Mouse (Mus musculus) kidney, adult 2 months (tissue): ENCODE measurements around the gene BC030870. TPM values are rescaled to one million over a fixed set of nuclear protein-coding genes. Genes with fewer than 3 reads are reported as not detected.

Source experiments
- DNase-seq: peaks from one replicate; pipeline ENCODE4 v3.0.0; 2021
- H3K27ac ChIP-seq: fragments of 200-500 bp; 2 replicates; pipeline ENCODE4 v1.5.1; 2012; ENCODE audit warnings: low read depth, low read length, control low read depth, inconsistent platforms; ENCODE audit not compliant: insufficient read depth
- H3K27me3 ChIP-seq: fragments of 200-500 bp; replicated peaks from 2 replicates; pipeline ENCODE4 v1.6.1; 2012; ENCODE audit warnings: mild to moderate bottlenecking, moderate library complexity, low read length, inconsistent platforms; ENCODE audit not compliant: control insufficient read depth, insufficient read depth
- H3K36me3 ChIP-seq: fragments of 200-500 bp; 2 replicates; pipeline ENCODE4 v1.6.1; 2012; ENCODE audit warnings: mild to moderate bottlenecking, moderate library complexity, low read length, inconsistent platforms; ENCODE audit not compliant: control insufficient read depth, insufficient read depth
- H3K4me1 ChIP-seq: fragments of 200-500 bp; 2 replicates; pipeline ENCODE4 v1.6.1; 2011; ENCODE audit warnings: low read length; ENCODE audit not compliant: control insufficient read depth, insufficient read depth
- H3K4me3 ChIP-seq: fragments of 200-500 bp; 2 replicates; pipeline ENCODE4 v1.5.1; 2011; ENCODE audit warnings: mild to moderate bottlenecking, low read depth, low read length, control low read depth; ENCODE audit not compliant: insufficient read depth
- CTCF ChIP-seq: fragments of 200-500 bp; conservative IDR thresholded peaks from 2 replicates; pipeline ENCODE4 v1.5.1; 2011; ENCODE audit warnings: low read depth, mild to moderate bottlenecking, control low read depth, low read length, moderate library complexity, mixed read lengths; ENCODE audit not compliant: insufficient read depth, insufficient read length
- POLR2A ChIP-seq: fragments of 200-500 bp; IDR thresholded peaks from one replicate; pipeline ENCODE4 v1.6.1; 2011; ENCODE audit warnings: low read depth, low read length, control low read depth
- WGBS: fragments of 180-500 bp; shearing (Covaris S2); methylation state at CpG from one replicate; pipeline ENCODE4 v1.1.7; 2018; 5-methylcytosine and 5-hydroxymethylcytosine counted together
- polyA plus RNA-seq: library from polyadenylated mRNA; depleted of rRNA; stranded (reverse); fragments of >200 nt; gene quantifications from 2 replicates; pipeline ENCODE4 v1.2.3, GENCODE M21; 2012

BC030870 gene
- polyA plus RNA-seq, 1 experiment = 0.08 TPM

DNA sequence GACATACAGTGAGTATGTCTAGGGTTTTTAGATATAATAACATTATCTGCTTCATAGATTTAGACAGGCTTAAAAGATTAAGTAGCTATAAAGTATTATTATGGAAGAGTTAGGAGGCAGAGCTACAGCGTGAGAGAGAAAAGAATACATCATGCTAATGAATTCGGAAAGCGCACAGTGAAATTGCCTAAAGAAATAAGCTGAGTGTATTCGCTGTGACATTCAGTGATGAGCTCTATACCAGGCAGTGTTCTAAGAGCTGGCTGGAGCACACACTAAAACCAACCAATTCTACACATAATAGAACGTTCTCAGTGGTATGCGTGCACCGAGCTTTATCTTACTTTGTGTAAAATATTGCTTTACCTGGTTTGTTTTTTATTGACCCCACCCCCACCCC, 25.7 kb downstream of the BC030870 start:
- no peaks in the 10 kb centered on the region for H3K27me3 ChIP-seq
- no peak for TF ChIP-seq CTCF
- no peak for TF ChIP-seq POLR2A
- no peak overlapping the region for H3K4me3 ChIP-seq
- no peak overlapping the region for H3K27ac ChIP-seq
- WGBS = 84% methylated on average over 7 of the region's 7 CpGs
- no peak for DNase-seq
- H3K4me1 ChIP-seq = no peaks in the 10 kb centered on the region; the same call in 1 of the 2 replicates
- no peaks in the 10 kb centered on the region for H3K36me3 ChIP-seq

DNA sequence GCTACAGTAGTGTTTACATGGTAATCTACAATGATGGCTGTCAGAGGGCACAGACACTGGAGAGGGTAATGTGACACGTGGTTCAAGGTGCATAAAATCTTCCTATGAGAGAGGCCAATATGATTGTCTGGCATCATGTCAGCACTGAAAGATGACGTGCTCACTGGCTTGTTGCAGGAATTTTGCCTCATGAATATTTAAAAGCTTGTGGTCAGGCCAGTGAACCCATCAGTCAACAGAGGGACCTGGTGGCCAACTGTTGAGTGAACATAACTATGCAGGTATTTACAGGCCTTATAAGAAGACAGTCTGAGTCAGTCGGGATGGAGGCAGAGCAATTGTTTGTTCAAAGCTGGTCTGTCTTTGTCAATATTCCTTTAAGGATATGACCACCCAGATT, 29.6 kb downstream of the BC030870 start:
- 28% methylated on average over 3 of the region's 3 CpGs for WGBS
- TF ChIP-seq POLR2A (no peak), CTCF (no peak)

DNA sequence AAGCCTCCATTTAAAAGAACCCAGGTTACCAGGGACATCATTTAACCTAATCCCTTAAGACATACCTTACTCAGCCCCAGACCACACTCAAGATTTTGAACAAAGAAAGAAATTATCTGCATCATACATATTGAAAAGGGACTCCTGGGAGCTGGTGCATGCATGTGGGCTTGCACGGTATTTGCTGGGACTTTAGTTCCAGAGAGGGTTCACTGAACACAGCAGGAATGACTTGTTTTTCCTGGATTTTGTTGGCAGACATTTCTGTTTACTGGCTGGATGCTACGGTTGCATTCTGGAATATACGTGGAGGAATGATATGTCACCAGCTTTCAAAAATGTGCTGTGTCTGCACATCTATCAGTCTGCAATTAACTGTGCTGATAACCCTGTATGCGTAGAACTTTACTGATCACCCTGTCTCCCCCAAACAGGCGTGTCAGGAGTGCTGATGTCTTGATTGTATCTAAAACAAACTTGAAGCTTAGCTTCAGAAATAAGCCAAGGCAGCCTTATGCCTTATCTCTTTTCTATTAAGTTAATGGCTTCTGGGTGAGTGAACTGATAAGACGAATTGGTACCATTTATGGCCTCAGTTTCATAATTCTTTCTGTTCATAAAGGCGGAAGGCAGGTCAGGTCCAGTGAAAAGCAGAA, 31.5 kb downstream of the BC030870 start:
- DNase-seq = peak; percentile 59
- TF ChIP-seq POLR2A = no peak
- TF ChIP-seq CTCF = no peak
- H3K27ac ChIP-seq = peak overlapping the region; percentile 96
- H3K27me3 ChIP-seq = no peaks in the 10 kb centered on the region
- WGBS = 49% methylated on average over 7 of the region's 7 CpGs
- H3K36me3 ChIP-seq = no peaks in the 10 kb centered on the region
- H3K4me1 ChIP-seq = no peaks in the 10 kb centered on the region; the same call in 1 of the 2 replicates
- no peak overlapping the region for H3K4me3 ChIP-seq

More for the DNA sequence above, 29.6 kb downstream of the BC030870 start:
- no peaks in the 10 kb centered on the region for H3K36me3 ChIP-seq
- no peaks in the 10 kb centered on the region for H3K27me3 ChIP-seq
- H3K4me3 ChIP-seq = no peak overlapping the region
- H3K4me1 ChIP-seq = no peaks in the 10 kb centered on the region; the same call in 1 of the 2 replicates
- DNase-seq = peak; percentile 82
- H3K27ac ChIP-seq = no peak overlapping the region; the same call in 1 of the 2 replicates

GRCm38 (mm10) chr8:65089781-65090180, 39.6 kb downstream of the BC030870 start:
- TF ChIP-seq POLR2A (no peak), CTCF (no peak)
- no peak for DNase-seq
- Histone ChIP-seq H3K4me3 (no peak overlapping the region), H3K27ac (no peak overlapping the region), H3K27me3 (no peaks in the 10 kb centered on the region), H3K36me3 (no peaks in the 10 kb centered on the region), H3K4me1 (no peaks in the 10 kb centered on the region)
- 69% methylated on average over 7 of the region's 7 CpGs for WGBS

DNA sequence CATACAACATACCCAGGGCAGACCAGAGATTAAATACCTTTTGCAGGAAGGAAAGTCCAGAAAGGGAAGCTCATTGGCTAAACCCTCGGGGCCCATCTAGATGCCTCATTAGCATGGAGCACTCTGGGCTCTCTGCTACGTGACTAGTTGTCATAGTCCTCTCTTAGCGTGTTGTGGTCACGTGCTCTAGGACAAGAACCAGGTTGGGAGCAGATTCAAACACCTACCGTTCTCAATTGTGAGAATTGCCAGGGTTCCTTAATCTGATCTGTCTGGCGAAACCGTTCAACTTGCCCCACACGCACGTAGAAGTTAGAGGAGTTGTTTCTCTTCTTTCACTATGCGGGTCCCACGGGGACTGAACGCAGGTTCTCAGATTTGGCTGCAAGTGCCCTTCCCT, 41.2 kb downstream of the BC030870 start:
- no peaks in the 10 kb centered on the region for H3K36me3 ChIP-seq
- no peaks in the 10 kb centered on the region for H3K27me3 ChIP-seq
- no peak overlapping the region for H3K4me3 ChIP-seq
- H3K27ac ChIP-seq = no peak overlapping the region
- H3K4me1 ChIP-seq = no peaks in the 10 kb centered on the region
- DNase-seq = no peak
- TF ChIP-seq CTCF (no peak), POLR2A (no peak)
- 88% methylated on average over 12 of the region's 12 CpGs for WGBS

- Histone ChIP-seq H3K27ac (no peak overlapping the region), H3K4me3 (no peak overlapping the region), H3K27me3 (no peaks in the 10 kb centered on the region), H3K4me1 (no peaks in the 10 kb centered on the region), H3K36me3 (no peaks in the 10 kb centered on the region)
- WGBS = 49% methylated on average over 8 of the region's 8 CpGs
- peak; percentile 22 for DNase-seq
- TF ChIP-seq CTCF = no peak
- TF ChIP-seq POLR2A = no peak
Measured at GRCm38 (mm10) chr8:65087711-65088110, 41.7 kb downstream of the BC030870 start.

DNA sequence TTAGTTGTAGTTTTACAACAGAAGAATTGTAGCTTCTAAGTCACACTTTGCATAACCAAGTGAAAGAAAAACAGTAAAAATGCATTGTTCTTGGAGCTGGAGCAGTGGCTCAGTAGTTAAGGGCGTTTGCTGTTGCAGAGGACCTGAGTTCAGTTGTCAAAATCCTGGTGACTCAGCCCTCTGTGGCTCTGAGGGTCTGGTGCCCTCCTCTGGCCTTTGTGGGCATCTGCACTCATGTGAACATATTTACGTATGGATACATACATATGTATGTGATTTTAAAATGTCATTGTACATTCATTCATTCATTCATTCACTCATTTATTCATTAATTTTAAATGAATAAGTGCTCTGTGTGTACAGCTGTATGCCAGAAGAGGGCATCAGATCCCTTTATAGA, 43.7 kb downstream of the BC030870 start:
- H3K36me3 ChIP-seq = no peaks in the 10 kb centered on the region
- H3K27ac ChIP-seq = no peak overlapping the region
- no peak overlapping the region for H3K4me3 ChIP-seq
- H3K4me1 ChIP-seq = no peaks in the 10 kb centered on the region
- no peak for DNase-seq
- H3K27me3 ChIP-seq = no peaks in the 10 kb centered on the region
- WGBS = 73% methylated on average over 2 of the region's 2 CpGs
- TF ChIP-seq CTCF (0 out of 2 replicates have a peak, but pooled peaks have one; percentile 20), POLR2A (no peak)

- H3K27ac ChIP-seq = no peak overlapping the region
- WGBS = 75% methylated on average over 9 of the region's 9 CpGs
- H3K4me1 ChIP-seq = no peaks in the 10 kb centered on the region
- H3K27me3 ChIP-seq = no peaks in the 10 kb centered on the region
- H3K4me3 ChIP-seq = no peak overlapping the region
- DNase-seq = no peak
- no peak for TF ChIP-seq CTCF
- no peak for TF ChIP-seq POLR2A
- H3K36me3 ChIP-seq = no peaks in the 10 kb centered on the region
Measured at GRCm38 (mm10) chr8:65080731-65081130, 48.6 kb downstream of the BC030870 start.
